Mouse (Mus musculus) megakaryocyte progenitor cell, adult 5-6 weeks (primary cell): ENCODE measurements at regions not wholly inside any gene's neighbourhood (a gene's known extent, or its start where the extent isn't known, plus 50 kb on each side); places are given as distances from the start of the nearest gene placed in this dataset.

Source experiments
- ATAC-seq: replicated peaks from 2 replicates; pipeline ENCODE4 v1.8.0; 2016; ENCODE audit warnings: mild to moderate bottlenecking, moderate TSS enrichment, inconsistent platforms; ENCODE audit not compliant: poor library complexity

DNA sequence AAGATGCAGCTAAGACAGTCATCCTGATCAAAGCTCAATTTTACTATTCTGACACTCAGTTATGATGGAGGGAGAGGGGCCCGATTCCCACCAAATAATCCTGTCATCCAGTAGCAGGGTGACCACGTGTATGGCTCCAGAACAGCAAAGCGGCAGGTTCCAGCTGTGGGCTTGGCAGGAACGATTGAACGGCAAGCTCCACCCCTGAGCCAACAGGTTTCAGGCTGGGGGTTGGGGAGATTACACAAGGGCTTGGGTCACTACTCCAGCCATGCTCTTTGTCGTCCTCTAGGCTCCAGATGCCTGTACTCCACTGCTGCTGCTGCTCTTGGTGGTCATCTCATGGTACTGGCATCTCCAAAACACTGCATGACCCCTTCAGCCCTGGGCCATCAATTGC, 119.3 kb upstream of the Tbl1xr1 start:
- peak; percentile 51 for ATAC-seq

DNA sequence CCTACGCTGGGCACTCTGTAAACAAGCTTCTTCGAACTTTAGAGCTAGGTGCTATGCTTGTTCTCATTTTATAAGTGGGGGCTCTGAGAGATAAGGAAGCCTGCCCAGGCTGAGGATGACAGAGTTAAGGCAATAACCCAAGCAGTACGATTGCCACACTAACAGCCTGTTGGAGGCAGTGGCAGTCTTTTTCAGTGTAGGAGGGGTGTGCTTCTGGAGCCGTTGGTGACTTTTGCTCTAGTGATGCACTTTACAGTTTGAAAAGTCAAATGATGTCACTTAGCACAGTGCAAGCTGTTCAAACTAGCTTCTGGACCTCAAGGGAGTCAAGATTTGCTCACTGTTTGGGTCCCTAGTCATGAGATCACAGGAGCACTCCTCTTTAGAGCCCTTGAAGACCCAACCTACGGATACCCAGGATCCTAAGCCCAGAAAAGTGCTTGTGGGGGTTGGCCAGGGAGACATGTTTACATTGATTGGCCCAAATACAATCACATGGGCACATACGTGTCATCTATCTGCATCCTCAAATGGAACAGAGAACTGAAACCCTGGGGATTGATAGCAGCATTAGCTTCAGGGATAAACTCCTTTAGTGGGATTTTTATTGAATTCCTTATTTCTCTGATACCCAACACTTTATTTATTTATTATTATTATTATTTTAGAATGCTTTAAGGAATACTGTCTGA, 117.7 kb upstream of the Tbl1xr1 start:
- ATAC-seq, result peak; percentile 58

DNA sequence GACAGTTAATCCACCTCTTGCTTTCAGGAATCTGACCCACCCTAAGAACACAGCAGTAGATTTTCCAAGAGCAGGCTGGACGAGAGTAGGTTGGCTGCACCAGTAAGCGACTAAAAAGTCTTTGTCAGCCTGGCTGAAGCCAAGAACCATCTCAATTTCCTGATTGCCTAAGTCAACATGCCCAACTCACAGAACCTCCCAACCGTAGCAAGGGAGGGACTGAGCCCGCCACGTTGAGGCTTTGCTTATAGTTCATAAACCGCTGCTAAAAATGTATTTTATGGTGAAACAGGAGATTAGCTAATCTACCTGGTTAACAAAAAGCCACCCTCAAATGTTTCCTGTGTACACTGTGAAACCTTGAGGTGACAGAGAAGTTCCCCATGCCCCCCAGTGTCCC, 115.4 kb upstream of the Tbl1xr1 start:
- peak; percentile 60 for ATAC-seq

DNA sequence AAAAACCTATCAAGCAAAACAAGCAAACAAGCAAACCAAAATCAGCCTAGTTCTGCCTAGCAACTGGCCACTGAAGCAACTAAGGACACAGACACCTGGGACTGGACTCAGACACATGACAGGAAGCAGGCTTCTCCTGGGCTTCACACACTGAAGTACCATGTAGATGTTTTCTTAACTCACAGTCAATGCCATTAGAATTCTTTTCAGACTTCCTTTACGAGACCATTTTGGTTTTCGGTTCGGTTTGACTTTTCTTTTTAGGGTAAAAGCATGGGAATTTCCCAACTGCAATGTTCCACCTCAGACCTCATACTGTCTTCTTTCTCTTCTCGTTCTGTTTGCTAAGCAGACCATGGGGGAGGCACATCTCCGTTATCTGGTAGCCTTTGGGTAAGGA, 114.7 kb upstream of the Tbl1xr1 start:
- ATAC-seq, result no peak

DNA sequence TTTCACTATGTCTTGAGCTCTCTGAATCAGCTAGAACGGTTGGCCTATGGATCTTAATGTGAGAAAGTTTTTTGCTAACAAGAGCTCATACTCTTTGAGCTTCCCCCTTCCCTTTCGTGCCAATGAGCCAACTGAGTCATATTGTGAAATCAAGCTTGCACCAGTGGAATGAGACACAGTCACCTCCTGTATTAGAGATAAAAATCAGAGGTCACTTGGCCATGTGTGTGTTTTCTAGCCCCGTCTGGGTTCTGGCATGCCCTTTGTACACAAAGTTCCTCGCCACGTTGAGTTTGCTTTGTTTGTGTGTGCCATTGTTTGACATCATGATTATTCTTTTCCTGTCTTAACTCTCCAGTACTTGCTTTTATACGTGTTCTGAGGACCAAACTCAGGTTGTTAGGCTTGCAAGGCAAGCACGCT, 114.1 kb upstream of the Tbl1xr1 start:
- ATAC-seq, result peak; percentile 40

DNA sequence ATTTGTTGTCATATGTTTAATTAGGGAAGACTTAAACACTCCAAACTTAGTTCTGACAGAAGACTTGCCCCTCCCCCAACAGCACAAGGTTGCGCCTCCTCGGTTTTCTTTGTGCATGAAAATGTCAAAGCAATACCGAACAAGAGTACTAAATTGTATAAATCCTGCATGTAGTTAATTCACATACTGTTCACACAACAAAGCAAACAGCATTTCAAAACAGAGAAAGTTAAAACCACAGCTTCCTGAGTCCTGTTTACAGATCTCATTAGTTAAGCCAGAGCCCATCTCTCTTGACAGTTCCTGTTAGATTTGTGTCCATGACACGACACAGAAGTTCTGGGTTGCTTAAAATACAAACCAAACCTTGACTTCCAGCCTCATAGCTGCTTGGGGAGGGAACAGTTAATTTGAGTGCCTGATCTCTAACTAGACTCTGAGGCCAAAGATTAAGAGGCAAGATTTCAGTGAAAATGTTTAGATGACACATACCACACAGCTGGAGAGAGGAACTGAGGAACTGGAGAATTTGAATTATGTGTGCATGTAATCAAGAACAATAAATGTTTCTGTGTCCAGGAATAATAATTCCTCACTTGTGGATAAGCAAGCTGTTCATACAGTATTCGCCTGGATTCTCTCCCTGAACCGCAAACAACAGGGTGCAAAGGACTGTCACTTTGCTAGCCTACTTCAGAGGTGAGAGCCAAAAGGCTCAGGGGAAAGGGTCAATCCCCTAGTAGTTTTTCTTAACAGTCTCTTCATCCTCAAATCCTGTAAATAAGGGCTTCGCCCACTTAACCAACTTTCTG, 113.3 kb upstream of the Tbl1xr1 start:
- ATAC-seq, result peak; percentile 10; the same call in 1 of the 2 replicates

DNA sequence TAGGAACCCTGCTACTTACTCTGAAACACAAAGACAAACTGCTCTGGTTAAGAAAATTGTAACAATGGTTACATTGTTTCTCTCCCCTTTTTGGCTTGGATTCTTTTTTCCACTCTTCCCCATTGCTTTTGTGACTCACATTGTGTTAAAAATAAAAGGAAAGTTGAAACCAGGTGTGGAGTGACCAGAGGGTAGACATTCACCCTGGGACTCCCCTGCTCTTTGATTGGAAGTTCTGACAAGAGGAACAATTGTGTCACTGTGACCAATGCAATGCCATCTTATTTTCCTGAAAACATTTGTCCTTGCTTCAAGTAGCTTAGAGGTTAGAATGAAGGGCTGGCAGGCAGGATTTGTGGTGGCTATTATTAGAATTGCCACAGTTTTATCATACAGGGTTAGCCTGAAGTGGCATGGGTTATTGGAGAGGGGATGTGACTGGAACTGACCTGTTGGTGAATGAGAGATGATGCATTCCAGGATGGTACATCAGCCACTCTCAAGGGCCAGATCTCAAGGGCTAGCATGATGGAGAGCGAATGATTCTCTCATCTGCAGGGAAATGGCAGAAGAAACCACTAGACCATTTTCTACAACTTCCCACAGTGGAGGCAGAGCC, 112.6 kb upstream of the Tbl1xr1 start:
- ATAC-seq, result no peak

DNA sequence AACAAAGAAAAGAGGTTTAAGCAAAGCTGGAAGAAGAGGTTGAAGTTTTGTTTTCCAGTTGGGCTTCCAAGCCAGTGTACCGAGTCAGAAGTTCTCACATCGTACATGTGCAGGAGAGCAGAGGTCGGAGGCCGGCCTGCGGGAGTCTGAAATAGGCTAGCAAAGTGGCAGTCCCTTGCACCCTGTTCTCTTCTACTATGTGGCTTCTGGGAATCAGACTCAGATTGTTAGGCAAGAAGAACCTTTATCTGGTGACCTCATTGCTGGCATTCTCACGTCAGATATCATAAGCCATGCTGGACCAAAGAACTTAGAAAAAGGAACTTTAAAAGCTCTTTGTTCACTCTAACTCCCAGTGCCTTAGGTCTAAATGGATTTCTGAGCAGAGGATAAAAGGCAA, 112.0 kb upstream of the Tbl1xr1 start:
- no peak for ATAC-seq

DNA sequence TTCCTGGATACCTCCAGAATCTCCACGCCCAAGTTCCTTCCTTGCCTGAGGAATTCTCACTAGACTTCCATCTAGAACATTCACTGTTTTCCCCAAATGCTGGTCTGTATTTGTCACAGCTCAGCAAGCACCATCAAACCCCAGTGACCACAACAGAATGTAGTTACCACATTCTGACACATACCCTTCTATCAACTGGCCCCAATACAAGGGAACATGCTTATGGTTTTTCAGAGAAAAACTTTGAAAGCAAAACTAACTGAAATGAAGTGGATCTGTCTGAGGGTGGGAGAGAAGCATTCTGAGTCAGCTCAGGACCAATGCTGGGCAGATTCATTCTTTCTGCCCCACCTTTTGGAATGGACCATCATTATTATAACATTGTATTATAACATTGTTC, 110.9 kb upstream of the Tbl1xr1 start:
- ATAC-seq, result peak; percentile 15

DNA sequence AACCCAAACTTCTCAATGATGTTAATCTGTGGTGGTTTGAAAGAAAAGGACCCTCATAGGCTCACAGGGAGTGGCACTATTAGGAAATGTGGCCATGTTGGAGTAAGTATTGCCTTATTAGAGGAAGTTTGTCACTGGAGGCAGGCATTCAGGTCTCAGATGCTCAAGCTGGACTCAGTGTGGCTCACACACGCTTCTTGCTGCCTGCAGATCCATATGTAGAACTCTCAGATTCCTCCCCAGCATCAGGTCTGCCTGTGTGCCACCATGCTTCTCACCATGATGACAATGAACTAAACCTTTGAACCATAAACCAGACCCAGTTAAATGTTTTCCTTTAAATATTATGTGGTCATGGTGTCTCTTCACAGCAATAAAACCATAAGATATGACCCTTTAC, 104.7 kb upstream of the Tbl1xr1 start:
- ATAC-seq, result no peak

DNA sequence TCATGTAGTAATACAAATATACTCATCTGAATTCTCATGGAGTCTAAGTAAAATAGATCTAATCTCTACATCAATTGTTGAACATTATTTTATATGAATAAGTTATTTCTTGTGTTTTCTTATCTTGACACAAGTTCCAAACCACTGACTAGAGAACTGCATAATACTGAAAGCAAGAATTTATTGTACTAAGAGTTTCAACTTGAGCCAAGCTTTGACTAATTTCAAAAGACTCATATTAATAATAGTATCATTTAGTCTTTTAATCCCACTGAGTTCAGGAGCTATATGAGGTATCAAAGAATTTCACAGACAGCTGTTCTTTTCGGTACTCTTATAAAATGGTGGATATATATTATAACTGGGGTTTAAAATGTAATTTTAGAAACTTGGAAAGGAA, 103.3 kb upstream of the Tbl1xr1 start:
- no peak for ATAC-seq

DNA sequence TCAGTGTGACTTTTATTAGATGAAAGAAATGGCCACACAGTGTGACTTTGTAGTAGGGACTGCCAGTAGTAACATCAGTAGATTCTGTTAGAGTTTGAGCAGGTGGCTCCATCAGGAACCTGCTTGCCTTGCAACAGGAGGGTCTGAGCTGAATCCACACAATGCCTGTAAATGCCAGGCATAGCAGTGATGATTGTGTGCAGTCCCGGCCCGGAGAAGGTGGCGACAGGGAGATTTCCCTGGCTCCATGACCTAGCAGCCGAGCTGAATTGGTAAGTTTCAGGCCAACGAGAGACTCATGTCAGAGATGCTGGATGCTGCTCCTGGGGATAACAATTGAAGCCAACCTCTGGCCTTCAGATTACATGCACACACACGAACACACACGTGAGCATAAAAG, 102.8 kb upstream of the Tbl1xr1 start:
- ATAC-seq, result no peak

DNA sequence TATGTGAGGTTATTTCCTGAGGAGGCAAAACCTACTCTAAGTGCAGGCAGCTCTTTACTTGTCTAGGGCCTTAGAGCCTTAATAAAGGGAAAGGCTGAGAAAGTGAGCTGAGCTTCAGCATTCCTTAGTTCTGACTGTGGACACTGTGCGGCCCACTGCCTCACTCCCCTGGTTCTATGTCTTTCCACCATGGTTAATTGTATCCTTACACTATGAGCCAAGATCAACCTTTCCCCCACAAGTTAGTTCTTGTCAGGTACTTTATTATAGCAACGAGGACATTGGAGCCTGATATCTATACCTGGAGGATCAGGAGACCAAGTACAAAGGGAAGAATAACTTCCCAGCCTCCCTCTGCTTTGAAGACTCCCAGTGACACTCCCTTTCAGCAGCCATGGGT, 101.7 kb upstream of the Tbl1xr1 start:
- ATAC-seq, result no peak

DNA sequence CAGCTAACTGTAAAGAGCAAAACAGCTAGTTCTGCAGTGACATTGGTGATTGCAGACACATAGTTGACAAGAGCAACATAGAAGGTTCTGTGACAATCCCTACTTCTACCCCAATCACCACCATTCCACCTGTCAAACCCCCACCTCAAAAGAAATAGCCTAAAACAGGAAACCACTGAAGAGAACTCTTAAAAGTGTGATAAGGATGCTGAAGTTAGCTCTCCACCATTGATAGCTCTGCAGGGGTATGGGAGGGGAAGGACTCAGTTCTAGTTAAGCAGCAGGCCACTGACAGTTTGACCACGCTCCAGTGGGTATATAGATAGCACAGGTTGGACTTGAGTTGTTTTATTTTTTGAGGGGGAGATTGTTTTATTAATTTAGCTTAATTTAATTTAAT, 98.7 kb upstream of the Tbl1xr1 start:
- peak; percentile 79 for ATAC-seq

DNA sequence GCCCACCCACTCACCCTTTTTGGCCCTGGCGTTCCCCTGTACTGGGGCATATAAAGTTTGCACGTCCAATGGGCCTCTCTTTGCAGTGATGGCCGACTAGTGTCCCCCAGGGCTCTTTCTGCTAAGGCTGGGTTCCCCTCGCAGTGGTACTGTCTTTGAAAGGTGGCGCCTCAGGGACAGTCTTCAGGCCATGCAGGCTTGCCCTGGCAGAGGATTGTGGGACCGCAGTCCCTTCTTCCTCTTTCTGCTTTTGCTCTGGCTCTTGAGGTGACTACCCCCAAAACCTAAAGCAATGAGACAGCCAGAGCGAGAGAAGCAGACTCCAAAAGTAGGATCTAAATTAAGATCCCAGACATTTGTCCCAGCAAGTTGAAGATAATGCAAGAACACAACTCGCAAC, 93.5 kb upstream of the Tbl1xr1 start:
- ATAC-seq, result peak; percentile 61

DNA sequence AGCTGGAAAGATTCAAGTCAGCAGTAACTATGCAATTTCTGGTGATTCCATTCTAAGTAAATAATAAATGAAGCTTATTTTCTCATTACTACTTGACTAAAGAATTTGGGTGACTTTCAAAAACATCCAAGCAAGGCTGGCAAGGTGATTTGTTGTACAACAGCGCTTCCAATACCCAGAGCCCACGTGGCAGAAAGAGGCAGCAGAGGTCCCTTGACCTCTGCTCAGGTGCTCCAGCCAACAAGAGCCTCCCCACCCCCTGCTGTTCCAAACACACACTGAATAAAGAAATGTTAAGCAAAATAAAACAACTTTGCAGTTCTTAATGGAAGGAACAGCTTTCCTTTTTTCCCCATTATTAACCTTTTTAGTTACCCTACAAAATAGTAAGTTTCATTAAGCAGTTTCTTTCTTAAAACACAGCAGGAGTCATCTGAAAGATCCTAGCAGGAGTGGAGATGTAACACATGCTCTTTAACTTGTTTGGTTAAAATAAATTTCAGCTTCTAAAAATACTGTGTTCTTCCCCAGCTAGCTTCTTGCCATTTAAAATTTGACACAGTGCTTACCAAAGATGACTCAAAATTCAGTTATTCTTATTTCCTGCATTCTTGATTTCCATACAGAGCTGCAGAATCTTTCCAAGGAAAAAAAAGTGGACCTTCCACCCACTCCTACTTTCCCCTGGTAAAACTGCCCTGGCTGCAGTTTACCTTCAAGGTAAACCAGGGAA, 92.3 kb upstream of the Tbl1xr1 start:
- ATAC-seq, result no peak

DNA sequence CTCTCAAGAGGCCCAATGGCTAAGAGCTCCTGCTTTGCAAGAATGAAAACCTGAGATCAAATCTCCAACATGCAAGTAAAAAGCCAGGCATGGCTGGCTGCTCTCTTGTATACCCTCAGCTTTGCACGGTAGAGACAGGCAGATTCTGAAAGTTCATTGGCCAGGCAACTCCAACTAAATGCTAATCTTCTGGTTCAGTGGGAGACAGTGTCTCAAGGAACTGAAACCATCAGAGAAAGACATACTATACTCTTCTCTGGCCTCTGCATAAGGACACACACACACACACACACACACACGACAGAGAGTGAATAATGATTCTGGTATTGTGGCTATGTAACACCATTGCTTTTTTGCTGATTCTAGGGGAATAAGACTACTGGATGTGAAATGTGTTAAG, 91.6 kb upstream of the Tbl1xr1 start:
- peak; percentile 7; the same call in 1 of the 2 replicates for ATAC-seq

DNA sequence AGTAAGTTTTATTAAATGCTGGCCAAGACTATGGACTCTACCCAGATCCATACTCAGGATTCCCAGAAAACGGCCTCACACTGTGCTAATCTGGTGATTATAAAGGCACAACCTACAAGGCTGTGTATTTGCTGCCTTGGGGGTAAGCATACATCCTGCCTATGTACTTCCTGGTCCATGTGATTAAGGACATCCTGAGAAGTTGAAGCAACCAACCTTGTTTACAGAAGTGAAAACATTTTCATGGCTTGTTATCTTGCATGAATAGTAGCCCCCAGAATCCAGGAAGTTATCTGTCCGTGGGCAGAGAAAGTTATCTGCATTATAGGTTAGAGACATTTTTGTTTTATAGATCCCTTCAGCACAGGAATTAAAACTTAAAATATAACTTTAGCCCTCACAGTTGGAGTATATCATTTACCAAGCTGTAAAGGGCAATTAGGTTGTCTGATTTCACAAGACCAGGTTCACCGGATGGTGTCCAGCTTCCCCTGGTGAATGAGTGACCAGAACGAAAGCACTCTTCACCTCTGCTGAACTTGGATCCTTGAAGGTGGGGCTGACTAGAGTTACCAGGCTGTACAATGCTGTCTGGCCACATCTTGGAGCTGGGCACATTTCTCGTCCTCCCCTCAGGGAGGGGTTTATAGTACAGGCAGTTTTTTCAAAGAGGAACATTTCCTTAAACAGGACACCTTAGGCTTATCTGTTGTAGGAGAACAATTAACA, 90.1 kb upstream of the Tbl1xr1 start:
- 0 out of 2 replicates have a peak, but pooled peaks have one; percentile 13 for ATAC-seq

DNA sequence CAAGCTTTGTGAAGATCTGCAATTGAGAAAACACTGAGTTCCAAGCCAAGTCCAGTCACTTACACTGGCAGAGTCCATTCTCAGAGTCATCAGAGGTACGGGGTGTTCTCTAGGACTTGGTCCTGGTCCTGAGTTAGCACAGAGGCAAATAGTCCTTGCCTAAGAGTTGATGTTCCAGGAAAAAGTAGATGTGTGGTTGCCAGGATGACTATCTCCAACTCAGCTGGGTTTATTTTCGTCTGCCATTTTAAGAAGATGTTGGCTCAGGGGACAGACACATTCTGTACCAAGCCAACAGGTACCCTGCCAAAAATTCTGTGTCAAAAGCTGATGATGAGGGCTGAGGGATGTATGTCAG, 89.6 kb upstream of the Tbl1xr1 start:
- no peak for ATAC-seq

DNA sequence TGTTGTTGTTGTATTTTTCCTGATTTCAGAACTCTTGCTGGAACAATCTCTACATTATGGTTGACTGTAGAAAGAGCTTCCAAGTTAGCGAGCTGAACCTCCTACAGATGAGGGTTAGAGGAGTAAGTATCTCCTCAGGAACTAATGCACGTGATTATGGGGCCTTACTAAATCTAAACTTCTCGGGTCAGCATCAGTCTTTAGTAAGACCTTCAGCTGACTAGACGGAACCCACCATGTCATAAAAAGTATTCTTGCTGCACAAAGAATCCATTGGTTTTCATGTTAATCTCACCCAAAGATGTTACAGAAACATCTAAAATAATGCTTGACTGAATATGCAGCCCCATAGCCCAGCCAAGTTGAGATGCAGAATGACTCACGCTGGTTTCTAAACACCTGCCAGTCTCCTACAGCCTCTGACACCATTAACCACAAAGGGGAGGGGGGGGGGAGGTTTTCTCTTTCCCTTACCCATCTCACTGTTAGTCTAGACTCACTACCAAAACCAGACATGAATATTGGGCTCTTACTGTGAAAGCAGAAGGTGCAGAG, 88.9 kb upstream of the Tbl1xr1 start:
- peak; percentile 40 for ATAC-seq
